27 mouse cellular contexts compared by ENCODE assay signal in the genomic region with DNA sequence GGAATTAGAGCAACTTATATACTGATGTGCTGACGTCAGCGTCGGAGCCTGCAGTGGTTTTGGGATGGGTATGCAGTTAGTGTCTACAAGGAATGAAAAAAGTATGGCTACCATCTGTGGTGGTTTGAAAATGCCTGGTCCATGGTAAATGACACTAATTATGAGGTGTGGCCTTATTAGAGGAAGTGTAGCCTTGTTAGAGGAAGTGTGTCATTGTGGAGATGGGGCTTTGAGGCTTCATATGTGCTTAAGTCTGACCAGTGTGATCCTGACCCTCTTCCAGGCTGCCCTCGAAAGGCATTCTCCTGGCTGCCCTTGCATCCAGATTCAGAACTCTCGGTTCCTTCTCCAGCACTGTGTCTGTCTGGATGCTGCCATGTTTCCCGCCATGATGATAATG. TPM values are rescaled to one million over a fixed set of nuclear protein-coding genes. Genes with fewer than 3 reads are reported as not detected.
DNase-seq lines count a peak whose midpoint lies in the region; ATAC-seq and TF ChIP-seq lines count a peak whose summit lies in the region.
"Had no signal": no experiment of that assay in that cellular context is flagged by ENCODE, and none has a peak within 500 bp of the region (broad histone marks: within the 10 kb centered on the region; RNA-seq: fewer than 3 reads in every experiment).

No protein-coding gene starts in this region.

- no peaks in the 10 kb centered on the region for H3K9me3 ChIP-seq in intestine, embryonic 14.5 days (ENCODE audit: control insufficient read depth, low read length)
- no peaks in the 10 kb centered on the region; the same call in 1 of the 2 replicates for H3K9me3 ChIP-seq in intestine, embryonic 16.5 days (ENCODE audit: control insufficient read depth, low read length)
- H3K9me3 ChIP-seq in MEL (replicated peaks; ENCODE audit: insufficient read depth, low read length) = no peaks in the 10 kb centered on the region
- H3K9me3 ChIP-seq in hindbrain, embryonic 10.5 days = no peaks in the 10 kb centered on the region
- H3K9me3 ChIP-seq: embryonic facial prominence, embryonic 13.5 days; embryonic facial prominence, embryonic 15.5 days; forebrain, embryonic 10.5 days; forebrain, embryonic 12.5 days had no signal

- H3K27ac ChIP-seq in intestine, embryonic 14.5 days (ENCODE audit: low read depth) = no peak overlapping the region
- H3K27ac ChIP-seq in intestine, embryonic 16.5 days (ENCODE audit: low read length) = no peak overlapping the region
- H3K27ac ChIP-seq in MEL (ENCODE audit: control insufficient read depth, low read depth, low read length) = no peak overlapping the region
- H3K27ac ChIP-seq in hindbrain, embryonic 10.5 days = no peak overlapping the region
- H3K27ac ChIP-seq: embryonic facial prominence, embryonic 13.5 days; embryonic facial prominence, embryonic 15.5 days; forebrain, embryonic 10.5 days; forebrain, embryonic 12.5 days had no signal

- DNase-seq in intestine, embryonic 14.5 days (ENCODE audit: low spot score) = peak; percentile 33
- DNase-seq in MEL (ENCODE audit: low read depth, low spot score) = peak; percentile 31
- DNase-seq in layer of hippocampus, adult 8-10 months (ENCODE audit: low spot score in 2 of 2) = no peak
- DNase-seq in natural killer cell, adult 2 months (ENCODE audit: low spot score in 2 of 2) = no peak
- no peak for DNase-seq in hindbrain, embryonic 10.5 days (ENCODE audit: low spot score)
- DNase-seq: adrenal gland, adult 2 months; adrenal gland, postnatal 14 days; adrenal gland, postnatal 36 days; B cell, adult 2 months; cerebellum, adult 11-12 months; cerebellum, adult 2 months; cerebellum, adult 9-10 months; cerebellum, postnatal 14 days; cerebellum, postnatal 36 days; embryo, embryonic 11 days had no signal

- H3K27me3 ChIP-seq in intestine, embryonic 14.5 days (replicated peaks; ENCODE audit: control insufficient read depth, insufficient read depth, low read length) = no peaks in the 10 kb centered on the region
- no peaks in the 10 kb centered on the region for H3K27me3 ChIP-seq in intestine, embryonic 16.5 days (replicated peaks; ENCODE audit: control insufficient read depth, insufficient read depth, low read length)
- no peaks in the 10 kb centered on the region for H3K27me3 ChIP-seq in MEL (ENCODE audit: control insufficient read depth in 1 of 2, insufficient read depth in 2 of 2, low read length in 2 of 2)
- peaks cover 8% of the 10 kb centered on the region for H3K27me3 ChIP-seq in hindbrain, embryonic 10.5 days (ENCODE audit: insufficient read depth, poor library complexity, severe bottlenecking)
- H3K27me3 ChIP-seq: embryonic facial prominence, embryonic 13.5 days; embryonic facial prominence, embryonic 15.5 days; forebrain, embryonic 12.5 days had no signal

- 0 out of 2 replicates have a peak, but pooled peaks cover 4% of the 10 kb centered on the region for H3K4me1 ChIP-seq in intestine, embryonic 14.5 days (replicated peaks; ENCODE audit: control insufficient read depth, insufficient read depth, low read length)
- H3K4me1 ChIP-seq in intestine, embryonic 16.5 days (ENCODE audit: control insufficient read depth, insufficient read depth, low read length) = peaks cover 10% of the 10 kb centered on the region; the same call in 1 of the 2 replicates
- peaks cover 20 to 34% of the 10 kb centered on the region in 2 experiments for H3K4me1 ChIP-seq in MEL (ENCODE audit: control insufficient read depth in 1 of 2, insufficient read depth in 2 of 2, low read length in 2 of 2)
- peaks cover 16% of the 10 kb centered on the region for H3K4me1 ChIP-seq in hindbrain, embryonic 10.5 days (replicated peaks)

- H3K79me2 ChIP-seq in MEL (ENCODE audit: control insufficient read depth, insufficient read depth, low read length, poor library complexity) = no peaks in the 10 kb centered on the region

- no peak for ATAC-seq in intestine, embryonic 14.5 days (replicated peaks; ENCODE audit: low FRiP score, low TSS enrichment, low read depth)
- ATAC-seq in intestine, embryonic 16.5 days = no peak
- peak; percentile 65 for ATAC-seq in megakaryocyte, adult 5-6 weeks (ENCODE audit: poor library complexity, severe bottlenecking)
- ATAC-seq in neutrophil, adult 5-6 weeks (ENCODE audit: extremely low read depth, insufficient number of reproducible peaks, low FRiP score, poor library complexity, severe bottlenecking) = peak; percentile 56; the same call in 1 of the 2 replicates
- ATAC-seq: CD4-positive, CD25-positive, alpha-beta regulatory T cell, adult 4 months; forebrain, embryonic 14.5 days; forebrain, embryonic 16.5 days had no signal

- TF ChIP-seq RAD21 in MEL (IDR thresholded peaks at IDR 0.05; ENCODE audit: low read depth, low read length) = no peak

- no peak for TF ChIP-seq CTCF in MEL (IDR thresholded peaks at IDR 0.05 in 2 of 3, conservative IDR thresholded peaks at IDR 0.05 in 1 of 3; ENCODE audit: control insufficient read depth in 1 of 3, insufficient read depth in 1 of 3, low read depth in 2 of 3, low read length in 3 of 3, poor library complexity in 1 of 3, severe bottlenecking in 1 of 3)

- TF ChIP-seq EP300 in MEL (IDR thresholded peaks at IDR 0.05; ENCODE audit: low read depth in 1 of 2, low read length in 2 of 2) = no peak

- H3K9ac ChIP-seq in intestine, embryonic 14.5 days (ENCODE audit: low read length) = no peak overlapping the region
- H3K9ac ChIP-seq in intestine, embryonic 16.5 days (ENCODE audit: low read depth, low read length) = no peak overlapping the region
- H3K9ac ChIP-seq in MEL (ENCODE audit: control insufficient read depth, low read depth, low read length, poor library complexity, severe bottlenecking) = no peak overlapping the region
- H3K9ac ChIP-seq: embryonic facial prominence, embryonic 13.5 days; embryonic facial prominence, embryonic 15.5 days; forebrain, embryonic 12.5 days had no signal

- H3K4me3 ChIP-seq in intestine, embryonic 14.5 days (ENCODE audit: low read depth, low read length) = no peak overlapping the region
- H3K4me3 ChIP-seq in intestine, embryonic 16.5 days (ENCODE audit: low read length) = no peak overlapping the region
- no peak overlapping the region for H3K4me3 ChIP-seq in MEL (ENCODE audit: control insufficient read depth in 1 of 2, insufficient read depth in 1 of 2, low read depth in 2 of 2, low read length in 2 of 2)
- no peak overlapping the region for H3K4me3 ChIP-seq in hindbrain, embryonic 10.5 days
- H3K4me3 ChIP-seq: embryonic facial prominence, embryonic 13.5 days; embryonic facial prominence, embryonic 15.5 days; erythroblast, embryonic 14.5 days; forebrain, embryonic 10.5 days; forebrain, embryonic 12.5 days had no signal

- H3K36me3 ChIP-seq in intestine, embryonic 14.5 days (ENCODE audit: control insufficient read depth, insufficient read depth, low read length) = no peaks in the 10 kb centered on the region
- no peaks in the 10 kb centered on the region for H3K36me3 ChIP-seq in intestine, embryonic 16.5 days (ENCODE audit: control insufficient read depth, insufficient read depth, low read length)
- peaks cover 0 to 21% of the 10 kb centered on the region in 2 experiments; a peak in 2 of 4 replicates for H3K36me3 ChIP-seq in MEL (ENCODE audit: control insufficient read depth in 1 of 2, insufficient read depth in 2 of 2, low read length in 2 of 2)
- no peaks in the 10 kb centered on the region for H3K36me3 ChIP-seq in hindbrain, embryonic 10.5 days
- H3K36me3 ChIP-seq: embryonic facial prominence, embryonic 13.5 days; embryonic facial prominence, embryonic 15.5 days; forebrain, embryonic 10.5 days; forebrain, embryonic 12.5 days; G1E had no signal

- no peak for TF ChIP-seq POLR2A in MEL (IDR thresholded peaks at IDR 0.05; ENCODE audit: control insufficient read depth in 1 of 2, insufficient read depth in 1 of 2, low read depth in 1 of 2, low read length in 2 of 2, poor library complexity in 1 of 2)

- no peak overlapping the region for H3K4me2 ChIP-seq in intestine, embryonic 14.5 days (ENCODE audit: low read length)
- no peak overlapping the region for H3K4me2 ChIP-seq in intestine, embryonic 16.5 days (ENCODE audit: low read depth, low read length)
- H3K4me2 ChIP-seq: embryonic facial prominence, embryonic 13.5 days; embryonic facial prominence, embryonic 15.5 days; forebrain, embryonic 12.5 days had no signal

- 90% methylated on average over 6 of the region's 6 CpGs for WGBS in intestine, embryonic 14.5 days
- 93% methylated on average over 6 of the region's 6 CpGs for WGBS in intestine, embryonic 16.5 days
- 92% methylated on average over 6 of the region's 6 CpGs for WGBS in hindbrain, embryonic 10.5 days

RNA-seq across cellular contexts. Expression of gene Galnt6, which starts 14.1 kb away (rescaled TPM):
- polyA plus RNA-seq in intestine, embryonic 14.5 days (2014; fragmentation: Nextera tagmentation; extraction: Ambion mirVana) = 1.2 and 1.4 TPM in 2 replicates
- 7.6 and 8.8 TPM in 2 replicates for polyA plus RNA-seq in intestine, embryonic 16.5 days (2015; fragmentation: Nextera tagmentation; extraction: Ambion mirVana)
- total RNA-seq in MEL (2012; rRNA removed) = 17.0 and 17.5 TPM in 2 replicates
- polyA plus RNA-seq in MEL (2012; ENCODE audit: insufficient read depth in 1 of 2, insufficient read length in 2 of 2, low read depth in 1 of 2, low replicate concordance in 2 of 2, missing spikeins in 1 of 2) = 10 to 100 TPM in 1 of 2 experiments, not detected in 1; 16.1 TPM
- 3.6 and 4.2 TPM in 2 replicates for total RNA-seq in megakaryocyte, adult 5-6 weeks (2015)
- total RNA-seq in megakaryocyte, adult 5-6 weeks (2017) = 9.6 and 11.4 TPM in 2 replicates
- 32.4 and 33.1 TPM in 2 replicates for total RNA-seq in neutrophil, adult 5-6 weeks (2017)
- total RNA-seq in layer of hippocampus, adult 8-10 months (2022) = 10 to 100 TPM in 2 of 4 experiments, 1 to 10 TPM in 2; 8.8 to 14.4 (median 11.5) TPM
- 0.05 and 0.11 TPM in 2 replicates for polyA plus RNA-seq in hindbrain, embryonic 10.5 days (2016; fragmentation: Nextera tagmentation; extraction: Ambion mirVana)
- polyA plus RNA-seq: forebrain, embryonic 10.5 days had no signal

RNA-seq across cellular contexts. Expression of gene Slc4a8, which starts 18.3 kb away (rescaled TPM):
- polyA plus RNA-seq in intestine, embryonic 14.5 days (2014; fragmentation: Nextera tagmentation; extraction: Ambion mirVana) = 5.4 and 6.4 TPM in 2 replicates
- polyA plus RNA-seq in intestine, embryonic 16.5 days (2015; fragmentation: Nextera tagmentation; extraction: Ambion mirVana) = 3.2 and 4.5 TPM in 2 replicates
- total RNA-seq in MEL (2012; rRNA removed) = 0.35 and 0.72 TPM in 2 replicates
- polyA plus RNA-seq in MEL (2012; ENCODE audit: insufficient read depth in 1 of 2, insufficient read length in 2 of 2, low read depth in 1 of 2, low replicate concordance in 2 of 2, missing spikeins in 1 of 2) = 1 to 10 TPM in 1 of 2 experiments, not detected in 1; 2.5 TPM
- total RNA-seq in megakaryocyte, adult 5-6 weeks (2015) = 0.16 and 4.0 TPM in 2 replicates
- total RNA-seq in megakaryocyte, adult 5-6 weeks (2017) = 1.8 and 2.3 TPM in 2 replicates
- total RNA-seq in neutrophil, adult 5-6 weeks (2017) = 2.7 and 5.6 TPM in 2 replicates
- 10 to 100 TPM; 67.0 to 90.0 (median 75.9) TPM for total RNA-seq in layer of hippocampus, adult 8-10 months (2022)
- 9.5 and 10.0 TPM in 2 replicates for polyA plus RNA-seq in hindbrain, embryonic 10.5 days (2016; fragmentation: Nextera tagmentation; extraction: Ambion mirVana)
- polyA plus RNA-seq: G1E had no signal

RNA-seq across cellular contexts. Expression of gene Cela1, which starts 55.5 kb away (rescaled TPM):
- polyA plus RNA-seq in intestine, embryonic 14.5 days (2014; fragmentation: Nextera tagmentation; extraction: Ambion mirVana) = 11.9 and 49.9 TPM in 2 replicates
- 180 and 240 TPM in 2 replicates for polyA plus RNA-seq in intestine, embryonic 16.5 days (2015; fragmentation: Nextera tagmentation; extraction: Ambion mirVana)
- total RNA-seq in MEL (2012; rRNA removed) = 42.2 and 60.3 TPM in 2 replicates
- 10 to 100 TPM in 1 of 2 experiments, not detected in 1; 51.4 TPM for polyA plus RNA-seq in MEL (2012; ENCODE audit: insufficient read depth in 1 of 2, insufficient read length in 2 of 2, low read depth in 1 of 2, low replicate concordance in 2 of 2, missing spikeins in 1 of 2)
- total RNA-seq in megakaryocyte, adult 5-6 weeks (2015) = 3.5 and 6.2 TPM in 2 replicates
- 1.8 and 4.2 TPM in 2 replicates for total RNA-seq in megakaryocyte, adult 5-6 weeks (2017)
- 2.8 TPM in 1 of 2 replicates, not detected in the other for total RNA-seq in neutrophil, adult 5-6 weeks (2017)
- 1 to 10 TPM in 3 of 4 experiments, under 1 TPM in 1; 0.68 to 7.5 (median 5.7) TPM for total RNA-seq in layer of hippocampus, adult 8-10 months (2022)
- 1.6 and 2.8 TPM in 2 replicates for polyA plus RNA-seq in hindbrain, embryonic 10.5 days (2016; fragmentation: Nextera tagmentation; extraction: Ambion mirVana)
- polyA plus RNA-seq: forebrain, embryonic 12.5 days had no signal

Comparison
In these comparisons a context has a peak if more than half of its experiments do, and no peak if none do; other contexts are left out.
1. ATAC-seq: peak in megakaryocyte, adult 5-6 weeks (single experiment) and neutrophil, adult 5-6 weeks (single experiment); none in intestine, embryonic 14.5 days (single experiment) and intestine, embryonic 16.5 days (single experiment).
2. DNase-seq: peak in intestine, embryonic 14.5 days (single experiment) and MEL (single experiment); none in layer of hippocampus, adult 8-10 months (0 of 2), natural killer cell, adult 2 months (0 of 2) and hindbrain, embryonic 10.5 days (single experiment).
3. RNA of gene Slc4a8, which starts 18.3 kb away (total RNA-seq): 67.0 to 90.0 TPM in layer of hippocampus, adult 8-10 months; 2.7 to 5.6 TPM in neutrophil, adult 5-6 weeks, 0.16 to 4.0 TPM in megakaryocyte, adult 5-6 weeks and 0.35 to 0.72 TPM in MEL; every median in the first group is over 10 times any median in the second.